Mouse (Mus musculus): ENCODE measurements around the gene Olfr690. TPM values are rescaled to one million over a fixed set of nuclear protein-coding genes. Genes with fewer than 3 reads are reported as not detected.
"Not testable (repeated sequence)": the region's sequence is repeated elsewhere in the genome, so short reads cannot be mapped to it uniquely, and the experiment has no call there.

Gene Olfr690
- total and polyA plus RNA-seq, 2 experiments = not detected

- no peaks in the 10 kb centered on the region for H3K36me3 ChIP-seq (ENCODE audit: control insufficient read depth, insufficient read depth, low read length)
- H3K27ac ChIP-seq (replicated peaks; ENCODE audit: insufficient read depth, low read depth, low read length) = no peak overlapping the region
- H3K4me3 ChIP-seq (ENCODE audit: insufficient read depth, low read depth, low read length) = no peak overlapping the region
- no peak for DNase-seq (ENCODE audit: extremely low read depth, low read depth, low spot score)
- H3K27me3 ChIP-seq (ENCODE audit: control insufficient read depth, insufficient read depth, low read length) = no peaks in the 10 kb centered on the region
- no peak overlapping the region for H3K9ac ChIP-seq (ENCODE audit: low read depth, low read length)
- H3K79me2 ChIP-seq (ENCODE audit: control insufficient read depth, insufficient read depth, low read length) = no peaks in the 10 kb centered on the region
- WGBS = 93% methylated on average over 4 of the region's 4 CpGs
- TF ChIP-seq POLR2A (IDR thresholded peaks at IDR 0.05; ENCODE audit: extremely low read depth, insufficient read depth, low read length) (no peak), CTCF (IDR thresholded peaks at IDR 0.05; ENCODE audit: low read depth, low read length) (no peak)
- no peaks in the 10 kb centered on the region for H3K4me1 ChIP-seq (ENCODE audit: control insufficient read depth, insufficient read depth, low read length)
Measured at GRCm38 (mm10) chr7:105368521-105368920, 34.6 kb upstream of the Olfr690 start.

GRCm38 (mm10) chr7:105367930-105368329 is 34.0 kb upstream of the Olfr690 start, which contains the start of gene Olfr692:
Gene Olfr692, plus strand, starts transcription at chr7:105368230.
- no peak for DNase-seq (ENCODE audit: extremely low read depth, low read depth, low spot score)
- Histone ChIP-seq H3K27me3 (ENCODE audit: control insufficient read depth, insufficient read depth, low read length) (no peaks in the 10 kb centered on the region), H3K36me3 (ENCODE audit: control insufficient read depth, insufficient read depth, low read length) (no peaks in the 10 kb centered on the region), H3K27ac (replicated peaks; ENCODE audit: insufficient read depth, low read depth, low read length) (no peak within 1 kb of the TSS), H3K4me1 (ENCODE audit: control insufficient read depth, insufficient read depth, low read length) (no peaks in the 10 kb centered on the region), H3K4me3 (ENCODE audit: insufficient read depth, low read depth, low read length) (no peak within 1 kb of the TSS), H3K79me2 (ENCODE audit: control insufficient read depth, insufficient read depth, low read length) (no peaks in the 10 kb centered on the region), H3K9ac (ENCODE audit: low read depth, low read length) (no peak within 1 kb of the TSS)
- WGBS = 97% methylated on average over 1 of the region's 1 CpGs
- no peak for TF ChIP-seq CTCF (IDR thresholded peaks at IDR 0.05; ENCODE audit: low read depth, low read length)
- no peak for TF ChIP-seq POLR2A (IDR thresholded peaks at IDR 0.05; ENCODE audit: extremely low read depth, insufficient read depth, low read length)

- Histone ChIP-seq H3K4me1 (ENCODE audit: control insufficient read depth, insufficient read depth, low read length) (no peaks in the 10 kb centered on the region), H3K27ac (replicated peaks; ENCODE audit: insufficient read depth, low read depth, low read length) (no peak overlapping the region), H3K9ac (ENCODE audit: low read depth, low read length) (no peak overlapping the region), H3K4me3 (ENCODE audit: insufficient read depth, low read depth, low read length) (no peak overlapping the region), H3K36me3 (ENCODE audit: control insufficient read depth, insufficient read depth, low read length) (no peaks in the 10 kb centered on the region), H3K79me2 (ENCODE audit: control insufficient read depth, insufficient read depth, low read length) (no peaks in the 10 kb centered on the region), H3K27me3 (ENCODE audit: control insufficient read depth, insufficient read depth, low read length) (no peaks in the 10 kb centered on the region)
- WGBS = 88% methylated on average over 5 of the region's 5 CpGs
- DNase-seq (ENCODE audit: extremely low read depth, low read depth, low spot score) = no peak
- TF ChIP-seq POLR2A (IDR thresholded peaks at IDR 0.05; ENCODE audit: extremely low read depth, insufficient read depth, low read length) (no peak), CTCF (IDR thresholded peaks at IDR 0.05; ENCODE audit: low read depth, low read length) (no peak)
Measured at GRCm38 (mm10) chr7:105367268-105367667, 33.4 kb upstream of the Olfr690 start.

- no peak for DNase-seq (ENCODE audit: extremely low read depth, low read depth, low spot score)
- TF ChIP-seq CTCF (IDR thresholded peaks at IDR 0.05; ENCODE audit: low read depth, low read length) (no peak), POLR2A (IDR thresholded peaks at IDR 0.05; ENCODE audit: extremely low read depth, insufficient read depth, low read length) (no peak)
- Histone ChIP-seq H3K36me3 (ENCODE audit: control insufficient read depth, insufficient read depth, low read length) (no peaks in the 10 kb centered on the region), H3K4me3 (ENCODE audit: insufficient read depth, low read depth, low read length) (no peak overlapping the region), H3K79me2 (ENCODE audit: control insufficient read depth, insufficient read depth, low read length) (no peaks in the 10 kb centered on the region), H3K9ac (ENCODE audit: low read depth, low read length) (no peak overlapping the region), H3K27ac (replicated peaks; ENCODE audit: insufficient read depth, low read depth, low read length) (no peak overlapping the region), H3K4me1 (ENCODE audit: control insufficient read depth, insufficient read depth, low read length) (no peaks in the 10 kb centered on the region), H3K27me3 (ENCODE audit: control insufficient read depth, insufficient read depth, low read length) (no peaks in the 10 kb centered on the region)
- WGBS = 79% methylated on average over 2 of the region's 2 CpGs
Measured at GRCm38 (mm10) chr7:105361713-105362112, 27.8 kb upstream of the Olfr690 start.

GRCm38 (mm10) chr7:105356487-105356886 is 22.6 kb upstream of the Olfr690 start:
- not testable (repeated sequence) for H3K36me3 ChIP-seq (ENCODE audit: control insufficient read depth, insufficient read depth, low read length); DNase-seq (ENCODE audit: extremely low read depth, low read depth, low spot score); H3K79me2 ChIP-seq (ENCODE audit: control insufficient read depth, insufficient read depth, low read length); H3K4me3 ChIP-seq (ENCODE audit: insufficient read depth, low read depth, low read length); H3K9ac ChIP-seq (ENCODE audit: low read depth, low read length); H3K4me1 ChIP-seq (ENCODE audit: control insufficient read depth, insufficient read depth, low read length); H3K27ac ChIP-seq (replicated peaks; ENCODE audit: insufficient read depth, low read depth, low read length); H3K27me3 ChIP-seq (ENCODE audit: control insufficient read depth, insufficient read depth, low read length)
- 90% methylated on average over 1 of the region's 2 CpGs for WGBS

- H3K79me2 ChIP-seq (ENCODE audit: control insufficient read depth, insufficient read depth, low read length); H3K27me3 ChIP-seq (ENCODE audit: control insufficient read depth, insufficient read depth, low read length); DNase-seq (ENCODE audit: extremely low read depth, low read depth, low spot score); H3K9ac ChIP-seq (ENCODE audit: low read depth, low read length); H3K27ac ChIP-seq (replicated peaks; ENCODE audit: insufficient read depth, low read depth, low read length); H3K4me3 ChIP-seq (ENCODE audit: insufficient read depth, low read depth, low read length); H3K4me1 ChIP-seq (ENCODE audit: control insufficient read depth, insufficient read depth, low read length); H3K36me3 ChIP-seq (ENCODE audit: control insufficient read depth, insufficient read depth, low read length): not testable (repeated sequence)
- no CpG with 5 or more reads among the region's 5 CpGs for WGBS
Measured at GRCm38 (mm10) chr7:105356064-105356463, 22.2 kb upstream of the Olfr690 start.

Data from liver, adult 2 months (tissue).